Mouse (Mus musculus) testis, adult 2 months (tissue): Measurements from ENCODE around the gene Plcg2.

ENCODE experiments used
- CTCF ChIP-seq: fragments of 200-500 bp; IDR thresholded peaks from 2 replicates; pipeline ENCODE4 v1.5.1; 2012; ENCODE audit warnings: low read depth, mild to moderate bottlenecking, inconsistent platforms, low read length, moderate library complexity; ENCODE audit not compliant: control insufficient read depth, insufficient read depth, insufficient replicate concordance
- POLR2A ChIP-seq: fragments of 200-500 bp; IDR thresholded peaks from 2 replicates; pipeline ENCODE4 v1.6.1; 2012; ENCODE audit warnings: low read depth, mild to moderate bottlenecking, inconsistent platforms, low read length, moderate library complexity; ENCODE audit not compliant: control insufficient read depth

DNA sequence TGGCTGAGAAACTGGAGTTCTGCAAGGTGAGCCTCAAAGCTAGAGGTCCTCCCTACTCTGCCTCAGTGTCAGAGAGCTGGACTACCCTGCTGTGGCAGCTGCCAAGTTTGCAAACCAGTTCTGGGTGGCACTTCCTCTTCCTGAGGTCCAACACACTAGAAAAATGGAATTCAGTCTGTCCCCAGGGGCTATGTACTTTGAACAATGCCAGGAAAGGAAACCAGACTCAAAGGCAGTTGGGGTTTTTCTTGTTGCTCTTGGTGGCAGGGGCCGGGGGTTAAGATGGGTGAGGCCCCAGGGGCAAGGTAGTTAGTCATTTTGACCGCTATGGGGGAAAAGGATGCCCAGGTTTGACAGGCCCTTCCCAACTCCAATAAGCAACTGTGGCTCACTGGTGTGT is 3.2 kb upstream of the Plcg2 start:
- TF ChIP-seq POLR2A (no peak), CTCF (no peak)
